Mouse (Mus musculus) midbrain, embryonic 11.5 days (tissue): ENCODE measurements around the gene Gm14137. TPM values are rescaled to one million over a fixed set of nuclear protein-coding genes. Genes with fewer than 3 reads are reported as not detected.

Source experiments
- ATAC-seq: fragments of 200-750 bp; cut with Nextera tagmentation; 2 replicates; pipeline ENCODE4 v1.8.0; 2017; ENCODE audit warnings: moderate TSS enrichment, moderate library complexity; ENCODE audit not compliant: low FRiP score
- DNase-seq: peaks from one replicate; pipeline ENCODE4 v3.0.0; 2015; ENCODE audit warnings: low spot score; ENCODE audit errors: missing footprints
- H3K27ac ChIP-seq: fragments of 300-500 bp; sonication (generic); 2 replicates; pipeline ENCODE4 v1.5.1; 2014; ENCODE audit warnings: low read depth, low read length
- H3K27me3 ChIP-seq: fragments of 300-500 bp; sonication (generic); 2 replicates; pipeline ENCODE4 v1.6.1; 2014; ENCODE audit warnings: mild to moderate bottlenecking, low read length, moderate library complexity, mixed read lengths; ENCODE audit not compliant: control insufficient read depth, insufficient read depth
- H3K36me3 ChIP-seq: fragments of 300-500 bp; sonication (generic); 2 replicates; pipeline ENCODE4 v1.6.1; 2014; ENCODE audit warnings: mild to moderate bottlenecking, low read length, moderate library complexity, mixed read lengths; ENCODE audit not compliant: control insufficient read depth, insufficient read depth
- H3K4me1 ChIP-seq: fragments of 300-500 bp; sonication (generic); 2 replicates; pipeline ENCODE4 v1.6.1; 2014; ENCODE audit warnings: low read length; ENCODE audit not compliant: control insufficient read depth, insufficient read depth
- H3K4me2 ChIP-seq: fragments of 300-500 bp; sonication (generic); 2 replicates; pipeline ENCODE4 v1.6.1; 2014; ENCODE audit warnings: mild to moderate bottlenecking, moderate library complexity
- H3K4me3 ChIP-seq: fragments of 300-500 bp; sonication (generic); 2 replicates; pipeline ENCODE4 v1.5.1; 2014; ENCODE audit warnings: low read depth, low read length
- H3K9ac ChIP-seq: fragments of 300-500 bp; sonication (generic); 2 replicates; pipeline ENCODE4 v1.6.1; 2014; ENCODE audit warnings: low read length
- H3K9me3 ChIP-seq: fragments of 300-500 bp; sonication (generic); 2 replicates; pipeline ENCODE4 v1.6.1; 2016; ENCODE audit warnings: low read length; ENCODE audit not compliant: control insufficient read depth
- WGBS: fragments of 180-500 bp; shearing (Covaris S2); extraction: QIAGEN DNeasy Blood & Tissue Kit; methylation state at CpG from one replicate; pipeline ENCODE4 v1.1.7; 2014; 5-methylcytosine and 5-hydroxymethylcytosine counted together
- polyA plus RNA-seq: library from polyadenylated mRNA; unstranded; fragments of >200 nt; fragmentation: Nextera tagmentation; extraction: Ambion mirVana; gene quantifications from 2 replicates; pipeline ENCODE4 v1.2.1, GENCODE M21; 2014

The Gm14137 gene
- polyA plus RNA-seq, 1 experiment from 2014 or later, result 0.20 TPM

GRCm38 (mm10) chr2:119203871-119204460, 29.7 kb downstream of the Gm14137 start:
- Histone ChIP-seq H3K4me3 (no peak overlapping the region), H3K4me1 (peaks cover 2% of the 10 kb centered on the region; the same call in 1 of the 2 replicates), H3K9me3 (no peaks in the 10 kb centered on the region), H3K4me2 (no peak overlapping the region), H3K9ac (no peak overlapping the region), H3K27ac (no peak overlapping the region), H3K27me3 (no peaks in the 10 kb centered on the region), H3K36me3 (no peaks in the 10 kb centered on the region)
- WGBS, result 79% methylated on average over 4 of the region's 4 CpGs
- ATAC-seq, result no peak
- DNase-seq, result peak; percentile 65

GRCm38 (mm10) chr2:119207961-119208343, 33.6 kb downstream of the Gm14137 start:
- DNase-seq, result peak; percentile 85
- Histone ChIP-seq H3K27me3 (no peaks in the 10 kb centered on the region), H3K4me3 (peak overlapping the region; percentile 68), H3K4me1 (peaks cover 8% of the 10 kb centered on the region), H3K9me3 (no peaks in the 10 kb centered on the region), H3K36me3 (peaks cover 2% of the 10 kb centered on the region; the same call in 1 of the 2 replicates), H3K9ac (peak overlapping the region; percentile 76), H3K4me2 (peak overlapping the region; percentile 58), H3K27ac (peak overlapping the region; percentile 73; the same call in 1 of the 2 replicates)
- ATAC-seq, result no peak; the same call in 1 of the 2 replicates
- WGBS, result 33% methylated on average over 6 of the region's 6 CpGs

GRCm38 (mm10) chr2:119208344-119209175, 34.3 kb downstream of the Gm14137 start, which contains the start of the genes Zfyve19 and Dnajc17:
Gene Zfyve19 (plus strand): TSS chr2:119208617.
Gene Dnajc17 (minus strand): TSS chr2:119208795.
- peak; percentile 98 for ATAC-seq
- peak within 1 kb of the TSS; percentile 68 for H3K4me3 ChIP-seq
- H3K9ac ChIP-seq, result peak within 1 kb of the TSS; percentile 76
- DNase-seq, result peak; percentile 98
- peaks cover 6% of the 10 kb centered on the region for H3K4me1 ChIP-seq
- H3K36me3 ChIP-seq, result peaks cover 3% of the 10 kb centered on the region
- whole genome bisulfite sequencing, result under 1% methylated on average over 51 of the region's 51 CpGs
- peak within 1 kb of the TSS; percentile 58 for H3K4me2 ChIP-seq
- H3K27me3 ChIP-seq, result no peaks in the 10 kb centered on the region
- no peaks in the 10 kb centered on the region for H3K9me3 ChIP-seq
- peak within 1 kb of the TSS; percentile 73; the same call in 1 of the 2 replicates for H3K27ac ChIP-seq

GRCm38 (mm10) chr2:119209176-119209507, 34.8 kb downstream of the Gm14137 start:
- Histone ChIP-seq H3K4me1 (peaks cover 6% of the 10 kb centered on the region), H3K4me3 (peak overlapping the region; percentile 68), H3K27me3 (no peaks in the 10 kb centered on the region), H3K9ac (peak overlapping the region; percentile 55), H3K36me3 (peaks cover 3% of the 10 kb centered on the region), H3K27ac (no peak overlapping the region; the same call in 1 of the 2 replicates), H3K4me2 (peak overlapping the region; percentile 38), H3K9me3 (no peaks in the 10 kb centered on the region)
- 2% methylated on average over 13 of the region's 13 CpGs for WGBS
- no peak for DNase-seq
- ATAC-seq, result no peak; the same call in 1 of the 2 replicates

Other genes with a start within 250 kb of the Gm14137 start
- gene Chst14, start 248.0 kb upstream of the Gm14137 start, polyA plus RNA-seq, result 17.3 and 19.2 TPM in 2 replicates
- 25.0 and 25.6 TPM in 2 replicates for gene Ccdc32, start 145.1 kb upstream of the Gm14137 start, polyA plus RNA-seq
- 7.4 and 7.9 TPM in 2 replicates for gene Rpusd2, start 139.7 kb upstream of the Gm14137 start, polyA plus RNA-seq
- 45.5 and 46.4 TPM in 2 replicates for gene Knl1, start 127.4 kb upstream of the Gm14137 start, polyA plus RNA-seq
- gene Rad51, start 61.7 kb upstream of the Gm14137 start, polyA plus RNA-seq, result 74.6 and 76.9 TPM in 2 replicates
- gene Rmdn3, start 17.5 kb upstream of the Gm14137 start, polyA plus RNA-seq, result 41.1 and 46.7 TPM in 2 replicates
- gene Gchfr, start 6.7 kb upstream of the Gm14137 start, polyA plus RNA-seq, result 1.5 and 2.5 TPM in 2 replicates
- gene Zfyve19, start 34.1 kb downstream of the Gm14137 start, polyA plus RNA-seq, result 44.2 and 48.9 TPM in 2 replicates
- 22.5 and 25.6 TPM in 2 replicates for gene Dnajc17, start 34.3 kb downstream of the Gm14137 start, polyA plus RNA-seq
- gene Ppp1r14d, start 55.4 kb downstream of the Gm14137 start, polyA plus RNA-seq, result 0.21 TPM in 1 of 2 replicates, not detected in the other
- gene Spint1, start 62.9 kb downstream of the Gm14137 start, polyA plus RNA-seq, result 1.1 and 1.2 TPM in 2 replicates
- gene Rhov, start 96.8 kb downstream of the Gm14137 start, polyA plus RNA-seq, result 1.3 and 2.6 TPM in 2 replicates
- 9.8 and 10.0 TPM in 2 replicates for gene Vps18, start 114.2 kb downstream of the Gm14137 start, polyA plus RNA-seq
- 3.1 and 4.0 TPM in 2 replicates for gene Dll4, start 151.3 kb downstream of the Gm14137 start, polyA plus RNA-seq
- 0.32 and 0.37 TPM in 2 replicates for gene Chac1, start 176.7 kb downstream of the Gm14137 start, polyA plus RNA-seq